Comparison of ENCODE assay signal across 11 mouse cellular contexts in genomic region chr13:70281051-70281847, GRCm38 (mm10).
DNase-seq lines count a peak whose midpoint lies in the region; ATAC-seq and TF ChIP-seq lines count a peak whose summit lies in the region.
"Had no signal": no experiment of that assay in that cellular context is flagged by ENCODE, and none has a peak within 500 bp of the region (broad histone marks: within the 10 kb centered on the region; RNA-seq: fewer than 3 reads in every experiment).

No protein-coding gene starts in this region.

- no peak overlapping the region for H3K4me2 ChIP-seq in heart, embryonic 13.5 days
- no peak overlapping the region for H3K4me2 ChIP-seq in liver, embryonic 15.5 days
- H3K4me2 ChIP-seq: hindbrain, embryonic 12.5 days had no signal

- in situ Hi-C loops in ES-E14 (cut with MboI; ENCODE audit: low sequenced_read_pairs in 2 of 2, unreplicated experiment in 2 of 2) = no loop called here

- no peak overlapping the region for H3K4me3 ChIP-seq in heart, embryonic 13.5 days
- no peak overlapping the region for H3K4me3 ChIP-seq in ES-E14 (ENCODE audit: insufficient read depth in 1 of 2, low read depth in 1 of 2, low read length in 2 of 2, poor library complexity in 1 of 2, severe bottlenecking in 1 of 2)
- H3K4me3 ChIP-seq in liver, embryonic 15.5 days (replicated peaks) = no peak overlapping the region
- H3K4me3 ChIP-seq: hindbrain, embryonic 12.5 days; megakaryocyte, embryonic 14.5 days had no signal

- no peak overlapping the region for H3K9ac ChIP-seq in heart, embryonic 13.5 days
- no peak overlapping the region for H3K9ac ChIP-seq in ES-E14 (ENCODE audit: insufficient read depth, low read depth, low read length, poor library complexity, severe bottlenecking)
- H3K9ac ChIP-seq in liver, embryonic 15.5 days = no peak overlapping the region
- H3K9ac ChIP-seq: hindbrain, embryonic 12.5 days had no signal

- H3K27ac ChIP-seq in heart, embryonic 13.5 days (replicated peaks) = peak overlapping the region; percentile 45
- H3K27ac ChIP-seq in ES-E14 (ENCODE audit: insufficient read depth, low read depth, low read length, poor library complexity, severe bottlenecking) = no peak overlapping the region
- no peak overlapping the region for H3K27ac ChIP-seq in liver, embryonic 15.5 days (replicated peaks)
- H3K27ac ChIP-seq: hindbrain, embryonic 12.5 days had no signal

- 55% methylated on average over 7 of the region's 7 CpGs for WGBS in heart, embryonic 13.5 days
- WGBS in liver, embryonic 15.5 days (ENCODE audit: insufficient replicate concordance) = 66% methylated on average over 7 of the region's 7 CpGs

- H3K4me1 ChIP-seq in heart, embryonic 13.5 days = peaks cover 38% of the 10 kb centered on the region
- peaks cover 1 to 2% of the 10 kb centered on the region in 2 experiments; a peak in 1 of 4 replicates for H3K4me1 ChIP-seq in ES-E14 (ENCODE audit: control insufficient read depth in 2 of 2, insufficient read depth in 2 of 2, low read length in 2 of 2, poor library complexity in 1 of 2)
- no peaks in the 10 kb centered on the region for H3K4me1 ChIP-seq in liver, embryonic 15.5 days (replicated peaks)
- H3K4me1 ChIP-seq: megakaryocyte, embryonic 14.5 days had no signal

- DNase-seq in heart, postnatal 25 days (ENCODE audit: low spot score) = no peak
- peak; percentile 6 for DNase-seq in ES-E14 (ENCODE audit: low read depth, low spot score)
- DNase-seq in heart, postnatal 10 days = peak; percentile 19 to 23
- DNase-seq in thymus, postnatal 4 days = no peak
- DNase-seq in thymus, postnatal 25 days = no peak
- DNase-seq in ovary, postnatal 14 days (ENCODE audit: low spot score) = no peak
- DNase-seq: right cerebral cortex, postnatal 4 days had no signal

- H3K9me3 ChIP-seq in heart, embryonic 13.5 days = no peaks in the 10 kb centered on the region
- no peaks in the 10 kb centered on the region for H3K9me3 ChIP-seq in ES-E14 (ENCODE audit: control insufficient read depth, insufficient read depth, low read depth, low read length)
- H3K9me3 ChIP-seq in liver, embryonic 15.5 days (replicated peaks) = no peaks in the 10 kb centered on the region
- H3K9me3 ChIP-seq: hindbrain, embryonic 12.5 days had no signal

- 0 out of 2 replicates have a peak, but pooled peaks have one; percentile 27 for ATAC-seq in heart, embryonic 13.5 days (ENCODE audit: extremely low read depth, insufficient number of reproducible peaks, low FRiP score, low TSS enrichment)
- peak; percentile 25; the same call in 1 of the 2 replicates for ATAC-seq in liver, embryonic 15.5 days (ENCODE audit: insufficient read depth)

- H3K27me3 ChIP-seq in heart, embryonic 13.5 days (replicated peaks) = no peaks in the 10 kb centered on the region
- no peaks in the 10 kb centered on the region for H3K27me3 ChIP-seq in liver, embryonic 15.5 days
- H3K27me3 ChIP-seq: hindbrain, embryonic 12.5 days; megakaryocyte, embryonic 14.5 days had no signal

- intact Hi-C loops in heart, postnatal 25 days (cut with DNase I) = no loop called here
- intact Hi-C loops in heart, postnatal 10 days (cut with DNase I) = no loop called here

- H3K36me3 ChIP-seq in heart, embryonic 13.5 days = no peaks in the 10 kb centered on the region
- H3K36me3 ChIP-seq in ES-E14 (ENCODE audit: control insufficient read depth, insufficient read depth, low read length, poor library complexity, severe bottlenecking) = no peaks in the 10 kb centered on the region
- no peaks in the 10 kb centered on the region for H3K36me3 ChIP-seq in liver, embryonic 15.5 days (replicated peaks)
- H3K36me3 ChIP-seq: hindbrain, embryonic 12.5 days had no signal

TF ChIP-seq in ES-E14, 5 proteins besides CTCF, POLR2A, EP300 and RAD21:
- TF ChIP-seq HCFC1 (IDR thresholded peaks at IDR 0.05; ENCODE audit: borderline replicate concordance, insufficient read depth, low read length) (no peak), ZNF384 (IDR thresholded peaks at IDR 0.05; ENCODE audit: low read depth, low read length) (no peak), CHD2 (IDR thresholded peaks at IDR 0.05; ENCODE audit: low read depth, low read length) (no peak), MAFK (IDR thresholded peaks at IDR 0.05; ENCODE audit: insufficient read depth, low read depth, low read length) (no peak), ZC3H11A (IDR thresholded peaks at IDR 0.05; ENCODE audit: borderline replicate concordance, low read depth, low read length) (no peak)

Comparison
In these comparisons a context has a peak if more than half of its experiments do, and no peak if none do; other contexts are left out.
1. DNase-seq: peak in ES-E14 (single experiment) and heart, postnatal 10 days (2 of 2); none in heart, postnatal 25 days (single experiment), thymus, postnatal 4 days (single experiment), thymus, postnatal 25 days (single experiment) and ovary, postnatal 14 days (single experiment).